Mouse (Mus musculus): ENCODE measurements around the gene Ptpra. TPM values are rescaled to one million over a fixed set of nuclear protein-coding genes. Genes with fewer than 3 reads are reported as not detected.

The Ptpra gene
- 91.5 and 99.3 TPM in 2 replicates for polyA plus RNA-seq (2014; fragmentation: Nextera tagmentation; extraction: Ambion mirVana)

DNA sequence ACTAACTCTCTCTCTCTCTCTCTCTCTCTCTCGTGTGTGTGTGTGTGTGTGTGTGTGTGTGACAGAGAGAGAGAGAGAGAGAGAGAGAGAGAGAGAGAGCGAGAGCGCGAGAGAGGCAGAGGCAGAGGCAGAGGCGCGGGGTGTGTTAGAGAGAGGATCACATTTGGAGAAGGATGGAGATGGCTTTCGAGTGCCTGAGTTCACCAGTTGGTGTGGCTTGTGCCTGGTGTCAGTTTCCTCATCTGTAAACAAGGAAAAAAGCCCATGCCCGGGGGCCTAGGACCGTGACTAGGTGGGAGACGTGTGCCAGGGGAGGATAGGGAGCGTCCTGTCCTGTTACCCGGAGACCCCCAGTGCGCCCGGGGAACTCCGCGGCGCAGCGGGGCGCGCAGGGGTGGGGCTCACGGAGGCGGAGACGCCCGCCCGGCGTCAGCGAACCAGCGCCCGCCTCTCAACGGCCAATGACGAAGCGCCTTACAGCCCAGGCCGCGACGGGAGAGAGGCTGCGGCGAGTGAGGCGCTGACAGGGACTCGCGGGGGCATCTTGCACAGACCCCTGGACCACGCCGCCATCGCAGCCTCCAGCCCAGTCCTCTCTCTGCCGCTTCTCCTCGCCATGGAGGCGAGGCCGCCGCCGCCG lies at the start of gene Ptpra:
TSS of gene Ptpra (plus strand) at position 485 of the 640 bp plus-strand sequence.
- H3K4me1 ChIP-seq (ENCODE audit: insufficient read depth) = peaks cover 4% of the 10 kb centered on the region; the same call in 1 of the 2 replicates
- H3K36me3 ChIP-seq (ENCODE audit: insufficient read depth) = no peaks in the 10 kb centered on the region
- H3K4me2 ChIP-seq = peak within 1 kb of the TSS; percentile 79
- no peaks in the 10 kb centered on the region for H3K27me3 ChIP-seq (ENCODE audit: insufficient read depth, low read length)
- under 1% methylated on average over 41 of the region's 50 CpGs for WGBS
- peak within 1 kb of the TSS; percentile 77 for H3K9ac ChIP-seq
- ATAC-seq (ENCODE audit: insufficient read depth) (peak; percentile 98), DNase-seq (peak; percentile 94)
- H3K27ac ChIP-seq (ENCODE audit: low read depth) = peak within 1 kb of the TSS; percentile 67; the same call in 1 of the 2 replicates
- TF ChIP-seq CTCF (IDR thresholded peaks at IDR 0.05; ENCODE audit: low read depth) = no peak
- H3K9me3 ChIP-seq (ENCODE audit: low read depth, low read length) = no peaks in the 10 kb centered on the region
- H3K4me3 ChIP-seq (ENCODE audit: low read depth, low read length) = peak within 1 kb of the TSS; percentile 82

DNA sequence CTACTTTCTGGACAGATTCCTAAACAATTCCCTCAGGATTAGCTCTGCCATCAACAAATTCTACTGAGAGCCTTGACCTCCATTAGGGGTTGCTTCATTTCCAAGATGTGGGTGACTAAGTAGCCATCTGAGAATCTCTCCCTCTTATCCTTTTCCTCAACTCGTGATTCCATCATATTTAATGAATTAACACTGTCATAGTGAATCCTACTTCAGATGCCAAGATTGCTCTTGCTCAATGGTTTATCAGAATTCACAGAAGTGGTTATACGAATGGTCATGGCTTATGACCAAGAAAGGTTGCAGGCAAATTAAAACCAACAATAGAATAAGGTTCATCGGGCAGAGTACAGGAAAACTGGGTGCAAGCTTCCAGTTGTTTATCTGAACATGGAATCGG lies 48.2 kb upstream of the Ptpra start:
- no peak overlapping the region for H3K4me2 ChIP-seq
- DNase-seq (no peak), ATAC-seq (ENCODE audit: insufficient read depth) (no peak)
- H3K9ac ChIP-seq = no peak overlapping the region
- H3K36me3 ChIP-seq (ENCODE audit: insufficient read depth) = no peaks in the 10 kb centered on the region
- no peaks in the 10 kb centered on the region for H3K4me1 ChIP-seq (ENCODE audit: insufficient read depth)
- H3K4me3 ChIP-seq (ENCODE audit: low read depth, low read length) = no peak overlapping the region
- 65% methylated on average over 4 of the region's 4 CpGs for WGBS
- H3K9me3 ChIP-seq (ENCODE audit: low read depth, low read length) = no peaks in the 10 kb centered on the region
- no peaks in the 10 kb centered on the region for H3K27me3 ChIP-seq (ENCODE audit: insufficient read depth, low read length)
- H3K27ac ChIP-seq (ENCODE audit: low read depth) = no peak overlapping the region
- TF ChIP-seq CTCF (IDR thresholded peaks at IDR 0.05; ENCODE audit: low read depth) = no peak

DNA sequence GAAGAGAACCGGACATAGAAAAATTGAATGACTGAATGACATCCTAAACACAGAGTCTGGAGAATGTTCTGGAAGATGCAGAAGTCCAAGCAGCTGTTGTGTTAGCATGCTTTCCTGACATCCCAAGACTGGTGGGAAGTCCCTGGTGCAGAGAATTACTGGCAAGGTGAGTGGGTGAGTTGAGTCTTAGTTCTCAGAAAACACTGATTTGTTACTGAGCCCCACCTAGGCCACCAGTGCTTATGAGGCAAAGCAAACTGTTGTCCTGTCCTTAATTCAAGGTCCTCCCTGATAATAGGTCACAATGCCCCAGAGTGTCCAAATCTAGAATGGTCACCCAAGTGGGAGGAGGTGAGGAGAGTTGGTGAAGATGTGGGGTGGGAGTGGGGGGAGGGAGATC lies 45.1 kb upstream of the Ptpra start, which contains the start of the genes Gm28372 and 1700020A23Rik:
TSS of gene Gm28372 (plus strand) at position 301 of the 400 bp plus-strand sequence.
TSS of gene 1700020A23Rik (plus strand) at position 321 of the 400 bp plus-strand sequence.
- Histone ChIP-seq H3K4me3 (ENCODE audit: low read depth, low read length) (no peak within 1 kb of the TSS), H3K27ac (ENCODE audit: low read depth) (no peak within 1 kb of the TSS), H3K27me3 (ENCODE audit: insufficient read depth, low read length) (no peaks in the 10 kb centered on the region), H3K4me2 (no peak within 1 kb of the TSS), H3K9ac (no peak within 1 kb of the TSS), H3K9me3 (ENCODE audit: low read depth, low read length) (no peaks in the 10 kb centered on the region), H3K4me1 (ENCODE audit: insufficient read depth) (no peaks in the 10 kb centered on the region), H3K36me3 (ENCODE audit: insufficient read depth) (no peaks in the 10 kb centered on the region)
- DNase-seq (no peak), ATAC-seq (ENCODE audit: insufficient read depth) (no peak)
- WGBS = 85% methylated on average over 1 of the region's 1 CpGs
- no peak for TF ChIP-seq CTCF (IDR thresholded peaks at IDR 0.05; ENCODE audit: low read depth)

DNA sequence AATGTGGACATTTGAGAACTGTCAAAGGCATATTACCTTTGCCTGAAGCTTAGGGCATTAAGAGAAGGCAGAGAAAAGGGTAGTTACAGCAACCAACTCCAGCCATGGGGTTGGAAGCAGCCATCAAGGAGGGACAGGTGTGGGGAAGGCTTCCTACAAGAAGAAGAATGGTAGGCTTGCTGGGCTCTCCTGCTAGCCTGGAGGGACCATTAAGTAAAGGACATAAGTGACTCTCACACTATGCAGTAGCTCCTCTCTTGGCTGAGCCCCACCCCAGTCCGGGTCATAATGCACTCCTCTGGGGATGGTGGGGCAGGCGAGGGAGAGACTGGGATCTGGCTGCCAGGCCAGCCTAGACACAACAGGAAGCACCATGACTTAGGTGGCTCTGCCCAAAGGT lies 43.9 kb upstream of the Ptpra start, which contains the start of gene Tmem239:
TSS of gene Tmem239 (plus strand) at position 301 of the 400 bp plus-strand sequence.
- DNase-seq = no peak
- no peak within 1 kb of the TSS for H3K4me3 ChIP-seq (ENCODE audit: low read depth, low read length)
- H3K4me2 ChIP-seq = no peak within 1 kb of the TSS
- ATAC-seq (ENCODE audit: insufficient read depth) = no peak
- 83% methylated on average over 2 of the region's 2 CpGs for WGBS
- H3K27ac ChIP-seq (ENCODE audit: low read depth) = no peak within 1 kb of the TSS
- H3K36me3 ChIP-seq (ENCODE audit: insufficient read depth) = no peaks in the 10 kb centered on the region
- no peaks in the 10 kb centered on the region for H3K4me1 ChIP-seq (ENCODE audit: insufficient read depth)
- no peak within 1 kb of the TSS for H3K9ac ChIP-seq
- H3K9me3 ChIP-seq (ENCODE audit: low read depth, low read length) = no peaks in the 10 kb centered on the region
- H3K27me3 ChIP-seq (ENCODE audit: insufficient read depth, low read length) = no peaks in the 10 kb centered on the region
- no peak for TF ChIP-seq CTCF (IDR thresholded peaks at IDR 0.05; ENCODE audit: low read depth)

DNA sequence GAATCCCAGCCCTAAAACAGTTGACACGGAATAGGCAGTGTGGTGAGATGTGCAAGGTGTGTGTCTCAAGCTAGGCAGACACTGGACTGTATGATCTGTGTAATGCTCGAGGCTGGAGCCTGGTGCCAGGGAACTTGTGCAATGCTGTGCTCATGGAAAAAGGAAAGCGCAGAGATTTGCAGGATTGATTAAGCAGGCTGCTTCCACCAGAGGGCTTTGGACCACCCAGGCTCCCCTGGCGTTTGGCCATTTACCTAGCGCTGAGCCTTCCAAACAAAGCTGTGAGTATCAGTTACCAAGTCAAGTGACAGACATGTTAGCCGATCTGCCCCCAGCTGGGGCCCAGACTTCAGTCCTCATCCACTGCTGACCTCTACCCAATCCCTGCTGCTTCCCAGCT lies 41.9 kb upstream of the Ptpra start:
- no peaks in the 10 kb centered on the region for H3K36me3 ChIP-seq (ENCODE audit: insufficient read depth)
- H3K27me3 ChIP-seq (ENCODE audit: insufficient read depth, low read length) = no peaks in the 10 kb centered on the region
- ATAC-seq (ENCODE audit: insufficient read depth) (peak; percentile 51; the same call in 1 of the 2 replicates), DNase-seq (peak; percentile 79)
- H3K4me3 ChIP-seq (ENCODE audit: low read depth, low read length) = no peak overlapping the region
- H3K9me3 ChIP-seq (ENCODE audit: low read depth, low read length) = no peaks in the 10 kb centered on the region
- H3K4me2 ChIP-seq = no peak overlapping the region
- TF ChIP-seq CTCF (IDR thresholded peaks at IDR 0.05; ENCODE audit: low read depth) = no peak; the same call in 1 of the 2 replicates
- no peaks in the 10 kb centered on the region for H3K4me1 ChIP-seq (ENCODE audit: insufficient read depth)
- 9% methylated on average over 6 of the region's 6 CpGs for WGBS
- H3K9ac ChIP-seq = no peak overlapping the region
- no peak overlapping the region for H3K27ac ChIP-seq (ENCODE audit: low read depth)

DNA sequence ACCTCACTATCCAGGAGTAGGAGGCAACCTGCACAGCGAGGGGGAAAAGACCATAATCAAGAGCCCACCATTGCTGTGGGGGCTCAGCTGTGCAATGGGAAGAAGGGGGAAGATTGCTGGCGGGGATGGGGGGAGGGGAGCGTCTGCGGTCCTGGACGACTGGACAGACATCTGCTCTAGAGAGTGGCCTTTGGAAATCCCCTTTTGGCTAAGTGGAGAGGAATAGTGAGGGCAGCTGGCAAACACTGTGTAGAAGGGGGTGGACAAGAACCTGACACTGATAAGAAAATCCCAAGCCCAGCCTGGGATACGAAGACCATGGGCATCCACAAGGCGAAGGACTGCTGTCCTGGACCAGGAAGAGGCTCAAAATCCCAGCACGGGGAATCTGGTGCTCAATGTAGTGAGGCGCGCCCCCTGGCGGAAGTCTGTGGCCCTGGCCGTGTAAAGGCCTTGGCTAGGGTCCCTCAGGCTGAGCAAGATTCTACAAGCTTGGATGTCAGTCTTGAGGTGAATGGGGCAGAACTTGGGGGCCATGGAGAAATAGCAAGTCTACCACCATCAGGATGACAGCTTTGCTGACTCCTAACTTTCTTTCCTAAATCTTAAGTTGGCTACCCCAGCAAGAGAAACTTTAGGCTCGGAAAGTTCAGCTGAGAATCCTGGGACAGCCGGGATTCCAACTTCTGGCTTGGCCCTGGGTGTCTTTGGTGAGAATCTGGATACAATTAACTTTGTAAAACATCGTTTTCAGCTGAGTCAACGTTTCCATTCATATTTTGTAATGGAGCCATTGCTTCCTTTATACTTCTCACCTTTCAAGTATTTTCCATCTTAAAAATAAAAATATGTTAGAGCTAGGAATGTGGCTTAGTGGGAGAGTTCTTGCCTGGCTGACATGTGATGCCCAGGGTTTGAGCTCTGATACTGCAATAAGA lies 38.3 kb upstream of the Ptpra start:
- no peak overlapping the region for H3K4me2 ChIP-seq
- no peak overlapping the region for H3K27ac ChIP-seq (ENCODE audit: low read depth)
- peak; percentile 86 for ATAC-seq (ENCODE audit: insufficient read depth)

DNA sequence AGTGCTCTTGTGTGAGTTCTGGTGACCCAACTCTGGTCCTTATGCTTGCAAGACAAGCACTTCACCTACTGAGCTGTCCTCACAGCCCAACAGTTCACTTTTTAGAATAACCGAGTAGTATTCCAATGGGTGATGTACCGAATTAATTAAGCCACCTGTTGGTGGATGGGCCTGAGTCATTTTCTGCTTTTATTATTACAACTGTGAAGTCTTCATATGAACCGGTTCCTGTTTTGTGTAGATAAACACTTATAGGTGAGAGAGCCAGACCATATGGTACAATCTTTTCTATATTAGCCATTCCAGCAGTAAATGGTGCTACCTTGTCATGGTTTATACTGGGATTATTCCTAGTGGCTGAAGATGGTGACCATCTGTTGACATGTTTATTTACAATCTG lies 37.3 kb upstream of the Ptpra start:
- ATAC-seq (ENCODE audit: insufficient read depth) = no peak
- no peaks in the 10 kb centered on the region for H3K9me3 ChIP-seq (ENCODE audit: low read depth, low read length)
- H3K27ac ChIP-seq (ENCODE audit: low read depth) = no peak overlapping the region
- no peak for DNase-seq
- no peaks in the 10 kb centered on the region for H3K36me3 ChIP-seq (ENCODE audit: insufficient read depth)
- H3K4me1 ChIP-seq (ENCODE audit: insufficient read depth) = no peaks in the 10 kb centered on the region
- no peak overlapping the region for H3K9ac ChIP-seq
- no peak overlapping the region for H3K4me2 ChIP-seq
- no peak for TF ChIP-seq CTCF (IDR thresholded peaks at IDR 0.05; ENCODE audit: low read depth)
- no peak overlapping the region for H3K4me3 ChIP-seq (ENCODE audit: low read depth, low read length)
- WGBS = 65% methylated on average over 3 of the region's 3 CpGs
- H3K27me3 ChIP-seq (ENCODE audit: insufficient read depth, low read length) = no peaks in the 10 kb centered on the region

More for the DNA sequence above, 38.3 kb upstream of the Ptpra start:
- H3K4me3 ChIP-seq (ENCODE audit: low read depth, low read length) = no peak overlapping the region
- TF ChIP-seq CTCF (IDR thresholded peaks at IDR 0.05; ENCODE audit: low read depth) = peak; percentile 94
- no peaks in the 10 kb centered on the region for H3K4me1 ChIP-seq (ENCODE audit: insufficient read depth)
- DNase-seq = peak; percentile 95
- H3K27me3 ChIP-seq (ENCODE audit: insufficient read depth, low read length) = no peaks in the 10 kb centered on the region
- H3K36me3 ChIP-seq (ENCODE audit: insufficient read depth) = no peaks in the 10 kb centered on the region
- 36% methylated on average over 16 of the region's 16 CpGs for WGBS
- no peak overlapping the region for H3K9ac ChIP-seq
- no peaks in the 10 kb centered on the region for H3K9me3 ChIP-seq (ENCODE audit: low read depth, low read length)

All from lung, embryonic 14.5 days (tissue).